Mouse (Mus musculus): ENCODE results near the gene Rtbdn.
A peak's percentile ranks its signal among the peaks of the same experiment; 100 is the strongest.

Rtbdn gene

GRCm38 (mm10) chr8:84952612-84953255 is 5.9 kb downstream of the Rtbdn start:
- DNase-seq (ENCODE audit: extremely low spot score, low read depth, low spot score): no peak

GRCm38 (mm10) chr8:84956768-84957167 is 10.0 kb downstream of the Rtbdn start:
- DNase-seq (ENCODE audit: extremely low spot score, low read depth, low spot score): no peak

- no peak for DNase-seq (ENCODE audit: extremely low spot score, low read depth, low spot score)
Measured at GRCm38 (mm10) chr8:84959811-84960210, 13.0 kb downstream of the Rtbdn start.

GRCm38 (mm10) chr8:84963952-84964351 is 17.2 kb downstream of the Rtbdn start:
- DNase-seq (ENCODE audit: extremely low spot score, low read depth, low spot score): no peak

GRCm38 (mm10) chr8:84965731-84966291 is 19.0 kb downstream of the Rtbdn start:
- peak; percentile 90 for DNase-seq (ENCODE audit: extremely low spot score, low read depth, low spot score)

- no peak for DNase-seq (ENCODE audit: extremely low spot score, low read depth, low spot score)
Measured at GRCm38 (mm10) chr8:84966603-84967002, 19.8 kb downstream of the Rtbdn start.

- no peak for DNase-seq (ENCODE audit: extremely low spot score, low read depth, low spot score)
Measured at GRCm38 (mm10) chr8:84967532-84968304, 20.9 kb downstream of the Rtbdn start.

GRCm38 (mm10) chr8:84968650-84969049 is 21.9 kb downstream of the Rtbdn start:
- no peak for DNase-seq (ENCODE audit: extremely low spot score, low read depth, low spot score)

- no peak for DNase-seq (ENCODE audit: extremely low spot score, low read depth, low spot score)
Measured at GRCm38 (mm10) chr8:84969241-84970134, 22.7 kb downstream of the Rtbdn start, which contains the start of the genes Gm49661, Prdx2 and Rnaseh2a. Gm49661 (minus strand) TSS chr8:84969433. Prdx2 (plus strand) TSS chr8:84969587. Rnaseh2a (minus strand) TSS chr8:84969767.

- DNase-seq (ENCODE audit: extremely low spot score, low read depth, low spot score): no peak
Measured at GRCm38 (mm10) chr8:84970135-84970790, 23.5 kb downstream of the Rtbdn start.

- DNase-seq (ENCODE audit: extremely low spot score, low read depth, low spot score): no peak
Measured at GRCm38 (mm10) chr8:84970913-84971312, 24.1 kb downstream of the Rtbdn start.

GRCm38 (mm10) chr8:84973079-84973478 is 26.3 kb downstream of the Rtbdn start:
- no peak for DNase-seq (ENCODE audit: extremely low spot score, low read depth, low spot score)

- DNase-seq (ENCODE audit: extremely low spot score, low read depth, low spot score): no peak
Measured at GRCm38 (mm10) chr8:84973803-84974542, 27.2 kb downstream of the Rtbdn start.

GRCm38 (mm10) chr8:84974543-84975142 is 27.9 kb downstream of the Rtbdn start:
- no peak for DNase-seq (ENCODE audit: extremely low spot score, low read depth, low spot score)

- DNase-seq (ENCODE audit: extremely low spot score, low read depth, low spot score): no peak
Measured at GRCm38 (mm10) chr8:84975434-84975833, 28.6 kb downstream of the Rtbdn start.

GRCm38 (mm10) chr8:84976031-84976762 is 29.4 kb downstream of the Rtbdn start:
- DNase-seq (ENCODE audit: extremely low spot score, low read depth, low spot score): peak; percentile 88

GRCm38 (mm10) chr8:84976763-84977434 is 30.1 kb downstream of the Rtbdn start:
- DNase-seq (ENCODE audit: extremely low spot score, low read depth, low spot score): no peak
